7 mouse cellular contexts compared by ENCODE assay signal in genomic region chr10:115361840-115362622, GRCm38 (mm10). TPM values are rescaled to one million over a fixed set of nuclear protein-coding genes. Genes with fewer than 3 reads are reported as not detected.
DNase-seq lines count a peak whose midpoint lies in the region; ATAC-seq lines count a peak whose summit lies in the region.

TSS of gene Tmem19 (minus strand) at chr10:115362501.

- under 1% methylated on average over 54 of the region's 58 CpGs for WGBS in intestine, embryonic 16.5 days
- under 1% methylated on average over 42 of the region's 58 CpGs for WGBS in midbrain, embryonic 11.5 days

- no peaks in the 10 kb centered on the region for H3K36me3 ChIP-seq in intestine, embryonic 16.5 days (ENCODE audit: control insufficient read depth, insufficient read depth, low read length)
- H3K36me3 ChIP-seq in midbrain, embryonic 11.5 days (ENCODE audit: control insufficient read depth, insufficient read depth, low read length): no peaks in the 10 kb centered on the region

- DNase-seq in adrenal gland, adult 2 months: peak; percentile 98
- peak; percentile 95 for DNase-seq in embryo, embryonic 11.5 days (ENCODE audit: low read depth, low spot score)
- DNase-seq in gastrocnemius, postnatal 4 days (ENCODE audit: low spot score in 2 of 2): peak; percentile 94 to 98
- peak; percentile 95 for DNase-seq in left cerebral cortex, postnatal 36 days (ENCODE audit: low spot score in 2 of 2)
- peak; percentile 99 for DNase-seq in midbrain, embryonic 11.5 days (ENCODE audit: low spot score, missing footprints)
- DNase-seq in skeletal muscle tissue, adult 2 months (ENCODE audit: low read depth, low spot score): peak; percentile 98

- peak within 1 kb of the TSS; percentile 65 for H3K9ac ChIP-seq in intestine, embryonic 16.5 days (ENCODE audit: low read depth, low read length)
- H3K9ac ChIP-seq in midbrain, embryonic 11.5 days (ENCODE audit: low read length): peak within 1 kb of the TSS; percentile 55

- peaks cover 4% of the 10 kb centered on the region for H3K4me1 ChIP-seq in intestine, embryonic 16.5 days (ENCODE audit: control insufficient read depth, insufficient read depth, low read length)
- H3K4me1 ChIP-seq in midbrain, embryonic 11.5 days (ENCODE audit: control insufficient read depth, insufficient read depth, low read length): peaks cover 5% of the 10 kb centered on the region

- H3K4me3 ChIP-seq in intestine, embryonic 16.5 days (ENCODE audit: low read length): peak within 1 kb of the TSS; percentile 52
- H3K4me3 ChIP-seq in midbrain, embryonic 11.5 days (ENCODE audit: low read depth, low read length): peak within 1 kb of the TSS; percentile 51

- intact Hi-C loops in left cerebral cortex, postnatal 36 days (cut with DNase I): loop anchor here (2.0 kb wide), 1 partner anchor 23 kb away; the partner anchor contains the start of genes Thap2 and Zfc3h1

- ATAC-seq in intestine, embryonic 16.5 days: peak; percentile 99
- ATAC-seq in midbrain, embryonic 11.5 days (ENCODE audit: low FRiP score): peak; percentile 99

- no peaks in the 10 kb centered on the region for H3K9me3 ChIP-seq in intestine, embryonic 16.5 days (ENCODE audit: control insufficient read depth, low read length)
- H3K9me3 ChIP-seq in midbrain, embryonic 11.5 days (ENCODE audit: control insufficient read depth, low read length): no peaks in the 10 kb centered on the region

- no peaks in the 10 kb centered on the region for H3K27me3 ChIP-seq in intestine, embryonic 16.5 days (replicated peaks; ENCODE audit: control insufficient read depth, insufficient read depth, low read length)
- H3K27me3 ChIP-seq in midbrain, embryonic 11.5 days (ENCODE audit: control insufficient read depth, insufficient read depth, low read length): no peaks in the 10 kb centered on the region

- peak within 1 kb of the TSS; percentile 56 for H3K4me2 ChIP-seq in intestine, embryonic 16.5 days (ENCODE audit: low read depth, low read length)
- H3K4me2 ChIP-seq in midbrain, embryonic 11.5 days: peak within 1 kb of the TSS; percentile 69

- H3K27ac ChIP-seq in intestine, embryonic 16.5 days (ENCODE audit: low read length): peak within 1 kb of the TSS; percentile 92
- H3K27ac ChIP-seq in midbrain, embryonic 11.5 days (ENCODE audit: low read depth, low read length): peak within 1 kb of the TSS; percentile 85

RNA-seq across cellular contexts. Expression of gene Tmem19, which starts in this region (rescaled TPM):
- 10 to 100 TPM; 28.6 to 30.6 TPM for total RNA-seq in adrenal gland, adult 2 months (2021)
- polyA plus RNA-seq in adrenal gland, adult 2 months (2012; rRNA removed): 7.8 and 12.1 TPM in 2 replicates
- total RNA-seq in gastrocnemius, postnatal 4 days (2021): 10 to 100 TPM; 17.6 to 20.5 TPM
- 35.2 and 43.4 TPM in 2 replicates for polyA plus RNA-seq in intestine, embryonic 16.5 days (2015; fragmentation: Nextera tagmentation; extraction: Ambion mirVana)
- 10 to 100 TPM; 43.2 to 50.2 TPM for total RNA-seq in left cerebral cortex, postnatal 36 days (2021)
- 39.7 and 42.2 TPM in 2 replicates for polyA plus RNA-seq in midbrain, embryonic 11.5 days (2014; fragmentation: Nextera tagmentation; extraction: Ambion mirVana)

Comparison
In these comparisons a context has a peak if more than half of its experiments do, and no peak if none do; other contexts are left out.
1. Peak in every context shown above with its lines: DNase-seq, ATAC-seq, H3K4me3 ChIP-seq and H3K27ac ChIP-seq.